Mouse (Mus musculus) kidney, embryonic 15.5 days (tissue): ENCODE measurements around the gene Reg4. TPM values are rescaled to one million over a fixed set of nuclear protein-coding genes. Genes with fewer than 3 reads are reported as not detected.

Experiments used
- ATAC-seq: fragments of 200-750 bp; cut with Nextera tagmentation; replicated peaks from 2 replicates; pipeline ENCODE4 v1.8.0; 2017; ENCODE audit warnings: moderate TSS enrichment; ENCODE audit not compliant: low FRiP score
- H3K27ac ChIP-seq: fragments of 300-500 bp; sonication (generic); 2 replicates; pipeline ENCODE4 v1.5.1; 2015; ENCODE audit warnings: mild to moderate bottlenecking, inconsistent platforms
- H3K27me3 ChIP-seq: fragments of 300-500 bp; sonication (generic); 2 replicates; pipeline ENCODE4 v1.6.1; 2015; ENCODE audit warnings: inconsistent platforms
- H3K36me3 ChIP-seq: fragments of 300-500 bp; sonication (generic); 2 replicates; pipeline ENCODE4 v1.6.1; 2015; ENCODE audit warnings: inconsistent platforms
- H3K4me1 ChIP-seq: fragments of 300-500 bp; sonication (generic); 2 replicates; pipeline ENCODE4 v1.6.1; 2015; ENCODE audit warnings: inconsistent platforms
- H3K4me2 ChIP-seq: fragments of 300-500 bp; sonication (generic); 2 replicates; pipeline ENCODE4 v1.6.1; 2015; ENCODE audit warnings: moderate library complexity, mild to moderate bottlenecking, inconsistent platforms
- H3K4me3 ChIP-seq: fragments of 300-500 bp; sonication (generic); replicated peaks from 2 replicates; pipeline ENCODE4 v1.5.1; 2015; ENCODE audit warnings: mild to moderate bottlenecking, inconsistent platforms
- H3K9ac ChIP-seq: fragments of 300-500 bp; sonication (generic); 2 replicates; pipeline ENCODE4 v1.6.1; 2015; ENCODE audit warnings: mild to moderate bottlenecking, inconsistent platforms
- H3K9me3 ChIP-seq: fragments of 300-500 bp; sonication (generic); replicated peaks from 2 replicates; pipeline ENCODE4 v1.6.1; 2016; ENCODE audit warnings: inconsistent platforms
- WGBS: fragments of 180-500 bp; shearing (Covaris S2); methylation state at CpG from one replicate; pipeline ENCODE4 v1.1.7; 2015; ENCODE audit warnings: mixed read lengths; 5-methylcytosine and 5-hydroxymethylcytosine counted together
- polyA plus RNA-seq: library from polyadenylated mRNA; unstranded; fragments of >200 nt; fragmentation: Nextera tagmentation; extraction: Ambion mirVana; gene quantifications from 2 replicates; pipeline ENCODE4 v1.2.1, GENCODE M21; 2015

Gene Reg4
- polyA plus RNA-seq, 1 experiment from 2014 or later: 0.21 TPM

DNA sequence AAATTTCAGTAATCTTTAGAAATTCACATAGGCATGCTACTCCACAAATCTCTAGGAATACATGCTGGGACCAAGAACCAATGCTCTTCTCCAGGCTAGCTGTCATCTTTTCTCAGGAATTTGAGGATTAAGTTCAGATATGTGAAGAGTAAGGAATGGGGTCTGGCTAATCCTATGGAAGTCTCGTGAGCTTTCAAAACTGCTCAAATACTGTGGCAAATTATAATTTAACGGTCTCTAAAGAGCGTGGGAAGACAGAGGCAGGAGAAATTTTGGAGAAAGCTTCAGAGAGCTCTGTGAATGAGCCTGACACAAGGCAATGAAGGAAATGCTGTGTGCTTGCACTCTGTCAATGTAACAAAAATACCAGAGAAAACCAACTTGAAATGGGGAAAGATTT lies 16.2 kb downstream of the Reg4 start:
- ATAC-seq: no peak
- peaks cover 14% of the 10 kb centered on the region for H3K4me1 ChIP-seq
- no peak overlapping the region for H3K4me3 ChIP-seq
- H3K4me2 ChIP-seq: no peak overlapping the region
- H3K27ac ChIP-seq: no peak overlapping the region
- 90% methylated on average over 3 of the region's 3 CpGs for WGBS
- no peaks in the 10 kb centered on the region for H3K9me3 ChIP-seq
- no peaks in the 10 kb centered on the region for H3K27me3 ChIP-seq
- no peaks in the 10 kb centered on the region for H3K36me3 ChIP-seq
- no peak overlapping the region for H3K9ac ChIP-seq

DNA sequence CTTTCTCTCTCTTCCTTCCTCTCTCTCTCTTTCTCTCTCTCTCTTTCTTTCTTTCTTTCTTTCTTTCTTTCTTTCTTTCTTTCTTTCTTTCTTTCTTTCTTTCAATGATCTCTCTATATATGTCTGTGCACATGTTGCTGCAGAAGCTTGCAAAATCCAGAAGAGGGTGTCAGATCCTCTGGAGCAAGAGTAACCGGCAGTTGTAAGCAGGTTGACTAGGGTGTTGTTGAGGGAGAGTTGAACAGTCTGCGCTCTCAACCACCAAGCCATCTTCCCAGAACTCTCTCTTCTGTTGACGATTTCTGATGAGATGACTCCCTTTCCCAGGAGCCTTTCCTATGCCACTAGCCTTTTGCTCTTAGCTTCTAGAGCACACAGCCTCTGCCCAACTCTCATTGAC lies 20.1 kb downstream of the Reg4 start:
- 88% methylated on average over 3 of the region's 3 CpGs for WGBS
- H3K4me3 ChIP-seq: no peak overlapping the region
- H3K9ac ChIP-seq: no peak overlapping the region
- peaks cover 16% of the 10 kb centered on the region for H3K4me1 ChIP-seq
- H3K27me3 ChIP-seq: no peaks in the 10 kb centered on the region
- ATAC-seq: no peak
- H3K36me3 ChIP-seq: no peaks in the 10 kb centered on the region
- no peaks in the 10 kb centered on the region for H3K9me3 ChIP-seq
- no peak overlapping the region for H3K27ac ChIP-seq
- H3K4me2 ChIP-seq: no peak overlapping the region

DNA sequence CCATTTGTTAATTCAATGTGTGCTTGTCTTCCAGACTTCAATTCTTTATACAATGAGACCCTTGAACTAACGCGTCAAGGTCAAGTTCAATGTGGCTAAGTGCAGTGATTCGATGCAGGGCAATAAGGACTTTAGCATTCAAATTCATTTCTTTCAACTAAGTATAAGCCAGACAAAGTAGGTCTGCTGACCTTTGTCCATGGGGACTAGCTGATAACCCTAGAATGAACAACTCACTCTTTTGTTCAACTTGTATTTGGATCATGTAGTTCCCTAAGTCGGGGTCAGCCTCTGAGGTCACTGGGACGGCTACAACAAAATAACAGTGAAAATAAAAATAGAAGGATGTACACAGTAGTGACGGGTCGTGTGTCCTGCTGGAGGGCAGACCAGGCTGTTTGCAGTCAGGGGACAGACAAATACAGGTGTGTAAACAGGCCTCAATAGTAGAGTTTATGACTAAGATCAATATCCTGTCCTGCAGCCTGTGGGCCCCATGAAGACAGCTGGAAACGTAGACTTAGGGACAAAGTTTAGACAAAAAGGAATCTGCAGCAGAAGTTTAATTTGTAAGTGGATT lies 20.6 kb downstream of the Reg4 start:
- WGBS: 67% methylated on average over 8 of the region's 8 CpGs
- Histone ChIP-seq H3K4me1 (peaks cover 11% of the 10 kb centered on the region; the same call in 1 of the 2 replicates), H3K27me3 (no peaks in the 10 kb centered on the region), H3K27ac (no peak overlapping the region), H3K9ac (no peak overlapping the region), H3K4me3 (no peak overlapping the region), H3K9me3 (no peaks in the 10 kb centered on the region), H3K4me2 (no peak overlapping the region), H3K36me3 (no peaks in the 10 kb centered on the region)
- ATAC-seq: no peak

DNA sequence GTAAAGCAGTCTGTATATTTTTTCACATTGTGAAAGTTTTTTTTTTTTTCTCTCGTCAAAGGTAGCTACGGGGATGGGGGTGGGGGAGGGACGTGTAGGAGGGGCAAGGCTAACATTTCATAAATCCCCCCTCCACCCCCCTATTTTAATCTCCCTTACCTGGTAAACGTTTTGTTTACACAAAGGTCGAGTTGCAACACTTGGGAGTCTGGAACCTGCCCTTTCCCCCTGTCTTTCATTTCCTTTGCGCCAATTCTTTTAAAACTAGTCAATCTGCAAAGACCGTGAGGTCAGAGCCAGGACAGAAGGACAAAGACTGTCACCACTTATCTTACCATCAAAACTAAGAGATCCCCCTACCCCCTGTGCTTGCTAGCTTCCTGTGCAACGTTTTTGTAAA lies 23.9 kb downstream of the Reg4 start:
- H3K4me1 ChIP-seq: peaks cover 11% of the 10 kb centered on the region; the same call in 1 of the 2 replicates
- no peak overlapping the region for H3K4me3 ChIP-seq
- H3K27ac ChIP-seq: no peak overlapping the region
- H3K36me3 ChIP-seq: no peaks in the 10 kb centered on the region
- no peaks in the 10 kb centered on the region for H3K27me3 ChIP-seq
- ATAC-seq: no peak
- H3K9me3 ChIP-seq: no peaks in the 10 kb centered on the region
- WGBS: 19% methylated on average over 8 of the region's 8 CpGs
- no peak overlapping the region for H3K4me2 ChIP-seq
- no peak overlapping the region for H3K9ac ChIP-seq

DNA sequence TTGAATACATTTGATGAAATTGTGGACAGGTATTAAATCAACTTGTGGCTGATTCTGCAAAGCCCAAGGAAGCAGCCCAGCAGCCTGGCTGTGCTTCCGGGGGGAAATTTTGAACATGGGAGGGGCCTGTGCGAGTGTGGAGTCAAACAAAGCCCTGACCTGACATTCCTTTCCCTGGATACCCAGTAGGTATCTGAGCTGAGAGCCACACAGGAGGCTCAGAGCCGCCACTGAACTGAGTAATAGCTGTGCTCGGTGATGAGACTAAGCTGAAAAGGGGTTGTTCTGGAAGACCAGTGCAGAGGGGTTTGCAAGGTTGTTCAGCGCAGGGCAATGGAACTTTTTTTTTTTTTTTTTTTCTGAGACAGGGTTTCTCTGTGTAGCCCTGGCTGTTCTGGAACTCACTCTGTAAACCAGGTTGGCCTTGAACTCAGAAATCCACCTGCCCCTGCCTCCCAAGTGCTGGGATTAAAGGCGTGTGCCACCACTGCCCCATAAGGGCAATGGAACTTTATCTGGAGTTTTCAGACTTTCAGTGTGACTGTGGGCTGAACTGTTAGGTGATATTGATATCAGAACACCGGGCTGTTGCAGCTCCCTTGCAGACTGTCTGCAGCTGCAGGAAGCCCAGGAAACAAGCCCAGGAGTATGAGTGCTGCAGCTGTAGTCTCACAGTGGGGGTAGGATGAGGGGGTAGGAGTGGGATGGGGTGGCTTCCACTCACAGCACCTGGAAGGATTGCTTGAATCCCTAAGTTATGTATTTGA lies 25.2 kb downstream of the Reg4 start:
- 56% methylated on average over 7 of the region's 7 CpGs for WGBS
- no peak overlapping the region for H3K4me2 ChIP-seq
- H3K27ac ChIP-seq: no peak overlapping the region
- H3K9ac ChIP-seq: no peak overlapping the region
- H3K36me3 ChIP-seq: no peaks in the 10 kb centered on the region
- no peak for ATAC-seq
- no peaks in the 10 kb centered on the region for H3K9me3 ChIP-seq
- H3K4me3 ChIP-seq: no peak overlapping the region
- no peaks in the 10 kb centered on the region for H3K27me3 ChIP-seq
- peaks cover 11% of the 10 kb centered on the region; the same call in 1 of the 2 replicates for H3K4me1 ChIP-seq

DNA sequence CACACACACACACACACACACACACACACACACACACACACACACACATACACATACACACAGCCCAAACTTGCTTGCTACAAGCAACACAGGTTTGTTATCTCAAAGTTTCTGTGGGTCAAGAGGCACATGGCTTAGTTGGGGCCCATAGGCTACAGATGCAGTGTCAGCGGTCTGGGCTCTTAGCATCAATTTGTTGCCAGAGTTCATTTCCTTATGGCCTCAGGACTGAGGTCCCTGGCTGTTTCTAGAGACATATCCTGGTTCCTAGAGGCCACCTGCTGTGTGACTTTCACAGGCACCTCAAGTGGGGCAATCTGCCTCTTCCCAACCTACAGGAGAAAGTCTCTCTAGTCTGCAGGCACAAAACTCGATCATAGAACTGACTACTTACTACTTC lies 27.4 kb downstream of the Reg4 start:
- WGBS: 89% methylated on average over 2 of the region's 2 CpGs
- ATAC-seq: no peak
- no peak overlapping the region for H3K4me2 ChIP-seq

DNA sequence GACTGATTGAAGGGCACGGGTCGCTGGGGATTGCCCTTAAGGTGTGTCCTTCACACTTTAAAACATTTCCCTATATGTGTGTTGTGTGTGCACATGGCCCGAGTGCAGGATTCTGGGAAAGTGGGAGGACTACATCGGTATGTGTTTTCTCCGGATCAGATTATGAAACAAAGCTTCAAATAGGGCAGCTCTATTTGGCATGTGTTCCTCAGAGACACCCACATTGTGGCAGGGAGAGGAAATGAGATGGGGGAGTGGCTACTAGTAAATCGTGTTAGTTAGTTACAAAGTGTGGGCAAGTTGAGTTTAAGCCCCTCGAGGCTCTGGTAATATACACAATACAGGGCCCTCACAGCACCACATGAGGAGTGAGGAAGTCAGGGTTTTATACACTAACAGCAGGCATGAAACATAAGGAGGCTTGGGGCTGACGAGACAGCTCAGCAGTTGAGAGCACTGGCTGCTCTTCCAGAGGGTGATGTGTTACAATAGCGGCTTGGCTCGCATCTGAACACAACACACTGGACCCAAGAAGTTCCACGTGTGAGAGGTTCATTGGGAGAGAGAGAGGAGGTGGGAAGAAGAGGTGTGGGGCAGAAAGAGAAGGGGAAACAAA lies 28.0 kb downstream of the Reg4 start:
- Histone ChIP-seq H3K9ac (no peak overlapping the region), H3K36me3 (no peaks in the 10 kb centered on the region), H3K4me3 (no peak overlapping the region), H3K4me1 (peaks cover 11% of the 10 kb centered on the region; the same call in 1 of the 2 replicates), H3K27me3 (no peaks in the 10 kb centered on the region), H3K4me2 (no peak overlapping the region), H3K27ac (no peak overlapping the region), H3K9me3 (peaks cover 9% of the 10 kb centered on the region)
- 75% methylated on average over 11 of the region's 11 CpGs for WGBS
- ATAC-seq: no peak

More for the DNA sequence above, 27.4 kb downstream of the Reg4 start:
- H3K4me1 ChIP-seq: peaks cover 11% of the 10 kb centered on the region; the same call in 1 of the 2 replicates
- H3K27me3 ChIP-seq: no peaks in the 10 kb centered on the region
- no peak overlapping the region for H3K4me3 ChIP-seq
- H3K36me3 ChIP-seq: no peaks in the 10 kb centered on the region
- H3K27ac ChIP-seq: no peak overlapping the region
- H3K9me3 ChIP-seq: peaks cover 9% of the 10 kb centered on the region
- no peak overlapping the region for H3K9ac ChIP-seq

DNA sequence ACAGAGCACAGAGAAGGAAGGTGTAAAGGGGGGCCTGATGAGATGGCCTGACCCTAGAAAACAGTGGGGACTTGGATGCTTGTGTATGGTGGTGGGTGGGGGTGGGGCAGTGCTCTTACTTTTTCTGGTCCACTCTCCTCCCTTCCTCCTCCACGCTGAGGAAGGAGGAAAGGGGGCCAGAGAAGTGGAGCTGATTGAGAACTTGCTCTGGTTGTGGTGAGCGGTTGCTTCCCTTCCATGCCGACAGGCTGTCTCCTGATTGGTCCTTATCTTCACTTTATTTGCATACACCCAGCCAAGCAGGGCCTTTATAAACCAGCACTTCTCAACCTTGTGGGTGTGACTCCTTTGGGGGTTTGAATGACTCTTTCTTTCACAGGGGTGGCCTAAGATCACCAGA lies 32.1 kb downstream of the Reg4 start:
- H3K27ac ChIP-seq: no peak overlapping the region; the same call in 1 of the 2 replicates
- H3K4me2 ChIP-seq: no peak overlapping the region
- no peaks in the 10 kb centered on the region for H3K36me3 ChIP-seq
- H3K4me3 ChIP-seq: no peak overlapping the region
- H3K9ac ChIP-seq: no peak overlapping the region
- WGBS: 97% methylated on average over 3 of the region's 3 CpGs
- H3K4me1 ChIP-seq: peaks cover under 1% of the 10 kb centered on the region; the same call in 1 of the 2 replicates
- ATAC-seq: no peak
- H3K27me3 ChIP-seq: no peaks in the 10 kb centered on the region
- H3K9me3 ChIP-seq: peaks cover 9% of the 10 kb centered on the region

DNA sequence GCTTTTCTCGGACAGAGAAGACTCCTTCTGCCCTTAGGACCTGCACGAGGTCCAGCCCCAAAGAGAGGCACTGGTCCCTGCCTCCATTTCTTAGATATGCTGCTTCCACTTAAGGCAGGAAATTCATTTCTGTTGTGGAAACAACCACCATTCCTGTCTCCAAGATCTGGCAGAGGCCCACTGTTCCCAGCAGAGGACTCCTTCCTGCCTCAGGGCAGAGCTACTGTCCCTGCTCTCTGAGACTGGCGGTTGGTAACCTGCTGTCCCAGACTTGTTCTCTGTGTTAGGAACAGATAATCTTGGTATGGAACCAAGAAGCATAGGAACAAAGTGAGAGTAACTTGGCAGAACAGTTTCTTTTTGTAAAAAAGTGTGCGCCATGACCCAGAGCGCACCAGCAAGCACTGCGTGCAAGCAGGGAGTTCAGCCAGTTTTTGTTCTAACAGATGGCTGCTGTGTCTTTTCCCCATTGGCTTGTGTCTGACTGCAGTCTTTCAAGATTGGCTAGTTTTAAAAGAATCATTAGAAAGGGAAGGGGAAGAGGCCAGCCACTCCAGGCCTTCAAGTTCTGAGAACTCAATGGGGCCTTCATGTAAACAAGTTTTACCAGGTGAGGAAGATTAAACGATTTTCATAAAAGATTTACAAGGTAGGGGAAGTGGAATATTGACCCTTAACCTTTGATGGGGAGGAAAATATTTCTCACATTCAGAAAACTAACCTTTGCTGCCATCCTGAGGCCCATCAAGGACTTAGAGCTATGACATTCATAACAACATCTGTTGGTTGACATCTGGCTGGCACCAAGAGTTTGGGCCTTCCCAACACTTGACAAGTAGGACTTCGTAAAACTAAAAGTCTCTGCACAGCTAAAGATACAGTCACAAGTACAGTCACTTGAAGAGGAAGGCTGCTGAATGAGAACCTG lies 33.0 kb downstream of the Reg4 start:
- Histone ChIP-seq H3K27ac (no peak overlapping the region), H3K27me3 (no peaks in the 10 kb centered on the region), H3K4me3 (no peak overlapping the region), H3K36me3 (no peaks in the 10 kb centered on the region), H3K9ac (no peak overlapping the region), H3K4me2 (no peak overlapping the region), H3K9me3 (peaks cover 9% of the 10 kb centered on the region), H3K4me1 (peaks cover 9% of the 10 kb centered on the region; the same call in 1 of the 2 replicates)
- no peak for ATAC-seq
- WGBS: 90% methylated on average over 8 of the region's 8 CpGs

DNA sequence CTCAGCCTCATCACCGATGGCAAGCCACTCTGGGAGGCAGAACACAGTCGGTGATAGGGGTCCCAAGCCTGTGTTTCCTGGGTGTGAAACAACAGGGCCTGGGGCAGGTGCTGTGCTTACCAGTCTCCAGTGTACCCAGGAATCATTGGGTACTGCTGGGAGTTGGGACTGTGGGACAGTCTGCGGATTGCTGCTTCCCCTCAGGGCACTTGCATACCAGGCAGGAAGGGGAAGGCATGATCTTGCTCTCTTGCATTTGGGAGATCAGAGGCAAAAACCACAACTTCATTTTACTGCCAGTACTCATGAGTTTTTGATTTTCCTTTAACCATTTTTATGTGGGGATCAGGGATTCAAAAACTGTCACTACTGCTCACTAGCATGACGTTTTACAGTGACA lies 36.8 kb downstream of the Reg4 start:
- peaks cover 10% of the 10 kb centered on the region; the same call in 1 of the 2 replicates for H3K4me1 ChIP-seq
- WGBS: 82% methylated on average over 4 of the region's 4 CpGs
- H3K27ac ChIP-seq: no peak overlapping the region
- no peak overlapping the region for H3K4me3 ChIP-seq
- H3K36me3 ChIP-seq: no peaks in the 10 kb centered on the region
- no peak for ATAC-seq
- no peaks in the 10 kb centered on the region for H3K27me3 ChIP-seq
- no peaks in the 10 kb centered on the region for H3K9me3 ChIP-seq
- H3K9ac ChIP-seq: no peak overlapping the region
- H3K4me2 ChIP-seq: no peak overlapping the region

DNA sequence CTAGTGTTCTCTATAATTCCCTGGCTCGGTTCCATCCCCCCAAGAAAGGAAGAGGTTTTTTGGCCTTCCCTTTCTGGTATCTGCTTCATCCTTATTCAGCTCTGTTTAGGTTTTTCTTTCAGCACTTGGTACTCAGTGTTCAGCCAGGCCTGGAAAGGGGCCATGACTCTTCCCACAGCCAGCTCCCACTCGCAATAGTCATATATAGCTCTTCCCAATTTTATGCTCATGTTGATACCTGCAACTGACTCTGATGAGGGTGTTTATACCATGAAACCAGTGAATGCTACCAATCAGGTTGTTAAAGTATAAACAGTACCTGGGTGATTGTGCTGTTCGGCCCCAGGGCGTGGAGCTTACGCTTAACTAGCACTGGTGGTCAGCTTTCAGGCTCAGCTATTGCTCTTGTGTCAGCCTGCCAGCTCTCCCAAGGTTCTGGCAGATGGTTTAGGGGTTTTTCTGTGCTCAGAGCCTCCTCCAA lies 37.4 kb downstream of the Reg4 start:
- Histone ChIP-seq H3K9me3 (no peaks in the 10 kb centered on the region), H3K4me3 (no peak overlapping the region), H3K4me1 (peaks cover 10% of the 10 kb centered on the region; the same call in 1 of the 2 replicates), H3K36me3 (no peaks in the 10 kb centered on the region), H3K9ac (no peak overlapping the region), H3K27me3 (no peaks in the 10 kb centered on the region), H3K27ac (peak overlapping the region; percentile 33; the same call in 1 of the 2 replicates), H3K4me2 (no peak overlapping the region)
- ATAC-seq: no peak
- WGBS: 74% methylated on average over 5 of the region's 5 CpGs
